8 mouse cellular contexts compared by ENCODE assay signal in genomic region chr19:8881034-8881392, GRCm38 (mm10). TPM values are rescaled to one million over a fixed set of nuclear protein-coding genes. Genes with fewer than 3 reads are reported as not detected.
DNase-seq lines count a peak whose midpoint lies in the region; ATAC-seq and TF ChIP-seq lines count a peak whose summit lies in the region.

No protein-coding gene starts in this region.

- H3K4me1 ChIP-seq in heart, embryonic 15.5 days (replicated peaks): peaks cover 15% of the 10 kb centered on the region
- 0 out of 4 replicates have a peak, but pooled peaks cover 0 to 2% of the 10 kb centered on the region in 2 experiments for H3K4me1 ChIP-seq in MEL (ENCODE audit: control insufficient read depth in 1 of 2, insufficient read depth in 2 of 2, low read length in 2 of 2)
- no peaks in the 10 kb centered on the region for H3K4me1 ChIP-seq in hindbrain, embryonic 11.5 days (replicated peaks; ENCODE audit: control insufficient read depth, insufficient read depth, low read length)

- no peak for TF ChIP-seq CTCF in MEL (IDR thresholded peaks at IDR 0.05 in 2 of 3, conservative IDR thresholded peaks at IDR 0.05 in 1 of 3; ENCODE audit: control insufficient read depth in 1 of 3, insufficient read depth in 1 of 3, low read depth in 2 of 3, low read length in 3 of 3, poor library complexity in 1 of 3, severe bottlenecking in 1 of 3)

- H3K27me3 ChIP-seq in heart, embryonic 15.5 days: no peaks in the 10 kb centered on the region
- H3K27me3 ChIP-seq in MEL (ENCODE audit: control insufficient read depth in 1 of 2, insufficient read depth in 2 of 2, low read length in 2 of 2): no peaks in the 10 kb centered on the region
- H3K27me3 ChIP-seq in hindbrain, embryonic 11.5 days (ENCODE audit: control insufficient read depth, insufficient read depth, low read length): no peaks in the 10 kb centered on the region

- H3K9me3 ChIP-seq in heart, embryonic 15.5 days (replicated peaks): no peaks in the 10 kb centered on the region
- no peaks in the 10 kb centered on the region for H3K9me3 ChIP-seq in MEL (replicated peaks; ENCODE audit: insufficient read depth, low read length)
- no peaks in the 10 kb centered on the region for H3K9me3 ChIP-seq in hindbrain, embryonic 11.5 days (ENCODE audit: control insufficient read depth, low read length)

- peak overlapping the region; percentile 79 for H3K4me3 ChIP-seq in heart, embryonic 15.5 days
- H3K4me3 ChIP-seq in MEL (ENCODE audit: control insufficient read depth in 1 of 2, insufficient read depth in 1 of 2, low read depth in 2 of 2, low read length in 2 of 2): peak overlapping the region; percentile 62 to 82
- peak overlapping the region; percentile 82 for H3K4me3 ChIP-seq in hindbrain, embryonic 11.5 days (ENCODE audit: low read depth, low read length)

- no peak for ATAC-seq in heart, embryonic 15.5 days (replicated peaks; ENCODE audit: insufficient number of reproducible peaks, insufficient read depth, low FRiP score, low read depth)
- ATAC-seq in hindbrain, embryonic 11.5 days (ENCODE audit: low FRiP score): peak; percentile 14; the same call in 1 of the 2 replicates
- ATAC-seq in megakaryocyte-erythroid progenitor cell, adult 5-6 weeks (replicated peaks; ENCODE audit: low FRiP score, low TSS enrichment, poor library complexity, severe bottlenecking): peak; percentile 28; the same call in 1 of the 2 replicates

- TF ChIP-seq POLR2A in MEL (IDR thresholded peaks at IDR 0.05; ENCODE audit: control insufficient read depth in 1 of 2, insufficient read depth in 1 of 2, low read depth in 1 of 2, low read length in 2 of 2, poor library complexity in 1 of 2): no peak

- no peak for DNase-seq in heart, postnatal 10 days
- no peak for DNase-seq in MEL (ENCODE audit: low read depth, low spot score)
- no peak for DNase-seq in hindbrain, embryonic 11.5 days (ENCODE audit: low spot score)
- no peak for DNase-seq in spleen, postnatal 36 days (ENCODE audit: low spot score in 2 of 2)
- no peak for DNase-seq in kidney, adult 8-10 months
- DNase-seq in natural killer cell, adult 2 months (ENCODE audit: low spot score in 2 of 2): no peak

- peaks cover 7% of the 10 kb centered on the region for H3K79me2 ChIP-seq in MEL (ENCODE audit: control insufficient read depth, insufficient read depth, low read length, poor library complexity)

- no peak for TF ChIP-seq EP300 in MEL (IDR thresholded peaks at IDR 0.05; ENCODE audit: low read depth in 1 of 2, low read length in 2 of 2)

- peak overlapping the region; percentile 75 for H3K9ac ChIP-seq in heart, embryonic 15.5 days
- H3K9ac ChIP-seq in MEL (ENCODE audit: control insufficient read depth, low read depth, low read length, poor library complexity, severe bottlenecking): peak overlapping the region; percentile 77
- 0 out of 2 replicates have a peak overlapping the region, but pooled peaks have one; percentile 91 for H3K9ac ChIP-seq in hindbrain, embryonic 11.5 days (ENCODE audit: low read depth, low read length)

- H3K36me3 ChIP-seq in heart, embryonic 15.5 days: peaks cover 11% of the 10 kb centered on the region; the same call in 1 of the 2 replicates
- H3K36me3 ChIP-seq in MEL (ENCODE audit: control insufficient read depth in 1 of 2, insufficient read depth in 2 of 2, low read length in 2 of 2): peaks cover 0 to 6% of the 10 kb centered on the region in 2 experiments; a peak in 3 of 4 replicates
- H3K36me3 ChIP-seq in hindbrain, embryonic 11.5 days (ENCODE audit: control insufficient read depth, insufficient read depth, low read length): no peaks in the 10 kb centered on the region

- intact Hi-C loops in heart, postnatal 10 days (cut with DNase I): no loop called here

- peak overlapping the region; percentile 89 for H3K27ac ChIP-seq in heart, embryonic 15.5 days
- H3K27ac ChIP-seq in MEL (ENCODE audit: control insufficient read depth, low read depth, low read length): 0 out of 2 replicates have a peak overlapping the region, but pooled peaks have one; percentile 3
- H3K27ac ChIP-seq in hindbrain, embryonic 11.5 days (ENCODE audit: low read depth, low read length): no peak overlapping the region

- peak overlapping the region; percentile 84 for H3K4me2 ChIP-seq in heart, embryonic 15.5 days
- peak overlapping the region; percentile 83 for H3K4me2 ChIP-seq in hindbrain, embryonic 11.5 days (replicated peaks; ENCODE audit: low read depth, low read length)

- 9% methylated on average over 3 of the region's 3 CpGs for WGBS in heart, embryonic 15.5 days
- 23% methylated on average over 3 of the region's 3 CpGs for WGBS in hindbrain, embryonic 11.5 days

- TF ChIP-seq RAD21 in MEL (IDR thresholded peaks at IDR 0.05; ENCODE audit: low read depth, low read length): no peak

TF ChIP-seq in MEL, 35 proteins besides CTCF, POLR2A, EP300 and RAD21:
- TF ChIP-seq ZNF384 (IDR thresholded peaks at IDR 0.05; ENCODE audit: low read depth, low read length) (0 out of 2 replicates have a peak, but pooled peaks have one; percentile 4), MEF2A (IDR thresholded peaks at IDR 0.05; ENCODE audit: extremely low read depth, insufficient replicate concordance, low read depth, low read length, poor library complexity, severe bottlenecking) (no peak)
TF ChIP-seq in MEL: peak in this region for 1.

RNA-seq across cellular contexts. Expression of gene Uqcc3, which starts 0.3 kb away (rescaled TPM):
- polyA plus RNA-seq in heart, embryonic 15.5 days (2015; fragmentation: Nextera tagmentation; extraction: Ambion mirVana): 54.8 and 63.4 TPM in 2 replicates
- 10 to 100 TPM; 50.4 to 58.1 TPM for total RNA-seq in heart, postnatal 10 days (2021)
- total RNA-seq in MEL (2012; rRNA removed): 46.3 and 49.4 TPM in 2 replicates
- polyA plus RNA-seq in MEL (2012; ENCODE audit: insufficient read depth in 1 of 2, insufficient read length in 2 of 2, low read depth in 1 of 2, low replicate concordance in 2 of 2, missing spikeins in 1 of 2): 10 to 100 TPM in 1 of 2 experiments, not detected in 1; 55.0 TPM
- 56.1 and 57.2 TPM in 2 replicates for polyA plus RNA-seq in hindbrain, embryonic 11.5 days (2014; fragmentation: Nextera tagmentation; extraction: Ambion mirVana)
- 46.7 and 54.1 TPM in 2 replicates for total RNA-seq in megakaryocyte-erythroid progenitor cell, adult 5-6 weeks (2014; fragmentation: Nextera tagmentation)
- total RNA-seq in megakaryocyte-erythroid progenitor cell, adult 5-6 weeks (2017): 73.3 and 94.5 TPM in 2 replicates

RNA-seq across cellular contexts. Expression of gene Lbhd1, which starts 2.5 kb away (rescaled TPM):
- polyA plus RNA-seq in heart, embryonic 15.5 days (2015; fragmentation: Nextera tagmentation; extraction: Ambion mirVana): 35.8 and 44.8 TPM in 2 replicates
- 1 to 10 TPM; 2.0 to 9.8 TPM for total RNA-seq in heart, postnatal 10 days (2021)
- 10.3 and 15.5 TPM in 2 replicates for total RNA-seq in MEL (2012; rRNA removed)
- 100 to 1,000 TPM in 1 of 2 experiments, 10 to 100 TPM in 1; 46.5 to 123 TPM for polyA plus RNA-seq in MEL (2012; ENCODE audit: insufficient read depth in 1 of 2, insufficient read length in 2 of 2, low read depth in 1 of 2, low replicate concordance in 2 of 2, missing spikeins in 1 of 2)
- polyA plus RNA-seq in hindbrain, embryonic 11.5 days (2014; fragmentation: Nextera tagmentation; extraction: Ambion mirVana): 89.6 and 103 TPM in 2 replicates
- 27.8 and 35.8 TPM in 2 replicates for total RNA-seq in megakaryocyte-erythroid progenitor cell, adult 5-6 weeks (2014; fragmentation: Nextera tagmentation)
- 18.0 and 18.4 TPM in 2 replicates for total RNA-seq in megakaryocyte-erythroid progenitor cell, adult 5-6 weeks (2017)

RNA-seq across cellular contexts. Expression of gene Gm49403, which starts 2.7 kb away (rescaled TPM):
- not detected in 2 replicates for polyA plus RNA-seq in heart, embryonic 15.5 days (2015; fragmentation: Nextera tagmentation; extraction: Ambion mirVana)
- not detected for total RNA-seq in heart, postnatal 10 days (2021)
- not detected in 2 replicates for total RNA-seq in MEL (2012; rRNA removed)
- polyA plus RNA-seq in MEL (2012; ENCODE audit: insufficient read depth in 1 of 2, insufficient read length in 2 of 2, low read depth in 1 of 2, low replicate concordance in 2 of 2, missing spikeins in 1 of 2): not detected
- not detected in 2 replicates for polyA plus RNA-seq in hindbrain, embryonic 11.5 days (2014; fragmentation: Nextera tagmentation; extraction: Ambion mirVana)
- not detected in 2 replicates for total RNA-seq in megakaryocyte-erythroid progenitor cell, adult 5-6 weeks (2014; fragmentation: Nextera tagmentation)
- total RNA-seq in megakaryocyte-erythroid progenitor cell, adult 5-6 weeks (2017): not detected in 2 replicates

RNA-seq across cellular contexts. Expression of gene 1810009A15Rik, which starts 7.6 kb away (rescaled TPM):
- polyA plus RNA-seq in heart, embryonic 15.5 days (2015; fragmentation: Nextera tagmentation; extraction: Ambion mirVana): 44.7 and 51.9 TPM in 2 replicates
- total RNA-seq in heart, postnatal 10 days (2021): 10 to 100 TPM; 16.6 to 23.0 TPM
- total RNA-seq in MEL (2012; rRNA removed): 171 and 184 TPM in 2 replicates
- 100 to 1,000 TPM in 1 of 2 experiments, not detected in 1; 189 TPM for polyA plus RNA-seq in MEL (2012; ENCODE audit: insufficient read depth in 1 of 2, insufficient read length in 2 of 2, low read depth in 1 of 2, low replicate concordance in 2 of 2, missing spikeins in 1 of 2)
- 107 and 112 TPM in 2 replicates for polyA plus RNA-seq in hindbrain, embryonic 11.5 days (2014; fragmentation: Nextera tagmentation; extraction: Ambion mirVana)
- total RNA-seq in megakaryocyte-erythroid progenitor cell, adult 5-6 weeks (2014; fragmentation: Nextera tagmentation): 76.6 and 113 TPM in 2 replicates
- 94.2 and 120 TPM in 2 replicates for total RNA-seq in megakaryocyte-erythroid progenitor cell, adult 5-6 weeks (2017)

RNA-seq across cellular contexts. Expression of gene Gm49416, which starts 7.7 kb away (rescaled TPM):
- not detected in 2 replicates for polyA plus RNA-seq in heart, embryonic 15.5 days (2015; fragmentation: Nextera tagmentation; extraction: Ambion mirVana)
- total RNA-seq in heart, postnatal 10 days (2021): 1 to 10 TPM in 1 of 2 experiments, not detected in 1; 6.4 TPM
- total RNA-seq in MEL (2012; rRNA removed): 0.77 TPM in 1 of 2 replicates, not detected in the other
- polyA plus RNA-seq in MEL (2012; ENCODE audit: insufficient read depth in 1 of 2, insufficient read length in 2 of 2, low read depth in 1 of 2, low replicate concordance in 2 of 2, missing spikeins in 1 of 2): 10 to 100 TPM in 1 of 2 experiments, not detected in 1; 31.2 TPM
- not detected in 2 replicates for polyA plus RNA-seq in hindbrain, embryonic 11.5 days (2014; fragmentation: Nextera tagmentation; extraction: Ambion mirVana)
- 2.5 and 25.7 TPM in 2 replicates for total RNA-seq in megakaryocyte-erythroid progenitor cell, adult 5-6 weeks (2014; fragmentation: Nextera tagmentation)
- not detected in 2 replicates for total RNA-seq in megakaryocyte-erythroid progenitor cell, adult 5-6 weeks (2017)
